Mouse (Mus musculus) hindbrain, embryonic 12.5 days (tissue): Measurements from ENCODE around the gene Rnaseh2a. TPM values are rescaled to one million over a fixed set of nuclear protein-coding genes. Genes with fewer than 3 reads are reported as not detected.
A peak's percentile ranks its signal among the peaks of the same experiment; 100 is the strongest.
"Not testable (repeated sequence)": the region's sequence is repeated elsewhere in the genome, so short reads cannot be mapped to it uniquely, and the experiment has no call there.

ENCODE experiments used
- ATAC-seq: fragments of 200-750 bp; cut with Nextera tagmentation; 2 replicates; pipeline ENCODE4 v1.8.0; 2017; ENCODE audit warnings: moderate TSS enrichment; ENCODE audit not compliant: low FRiP score
- H3K27ac ChIP-seq: fragments of 300-500 bp; sonication (generic); 2 replicates; pipeline ENCODE4 v1.5.1; 2016; ENCODE audit warnings: mild to moderate bottlenecking
- H3K27me3 ChIP-seq: fragments of 300-500 bp; sonication (generic); 2 replicates; pipeline ENCODE4 v1.6.1; 2016; ENCODE audit warnings: mild to moderate bottlenecking
- H3K36me3 ChIP-seq: fragments of 300-500 bp; sonication (generic); 2 replicates; pipeline ENCODE4 v1.6.1; 2016; ENCODE audit warnings: mild to moderate bottlenecking
- H3K4me1 ChIP-seq: fragments of 300-500 bp; sonication (generic); 2 replicates; pipeline ENCODE4 v1.6.1; 2016
- H3K4me2 ChIP-seq: fragments of 300-500 bp; sonication (generic); replicated peaks from 2 replicates; pipeline ENCODE4 v1.6.1; 2016; ENCODE audit warnings: mild to moderate bottlenecking
- H3K4me3 ChIP-seq: fragments of 300-500 bp; sonication (generic); 2 replicates; pipeline ENCODE4 v1.5.1; 2016; ENCODE audit warnings: mild to moderate bottlenecking
- H3K9ac ChIP-seq: fragments of 300-500 bp; sonication (generic); 2 replicates; pipeline ENCODE4 v1.6.1; 2016; ENCODE audit warnings: mild to moderate bottlenecking, moderate library complexity
- H3K9me3 ChIP-seq: fragments of 300-500 bp; sonication (generic); replicated peaks from 2 replicates; pipeline ENCODE4 v1.6.1; 2016; ENCODE audit warnings: mild to moderate bottlenecking
- WGBS: fragments of 180-500 bp; shearing (Covaris S2); methylation state at CpG from one replicate; pipeline ENCODE4 v1.1.7; 2016; 5-methylcytosine and 5-hydroxymethylcytosine counted together
- polyA plus RNA-seq: library from polyadenylated mRNA; unstranded; fragments of >200 nt; fragmentation: Nextera tagmentation; extraction: Ambion mirVana; gene quantifications from 2 replicates; pipeline ENCODE4 v1.2.1, GENCODE M21; 2016

The Rnaseh2a gene
- polyA plus RNA-seq, 1 experiment from 2014 or later, result 77.9 TPM

GRCm38 (mm10) chr8:84915269-84915668 is 54.3 kb downstream of the Rnaseh2a start:
- peaks cover 11% of the 10 kb centered on the region for H3K4me1 ChIP-seq
- no peak for ATAC-seq

GRCm38 (mm10) chr8:84913960-84914359 is 55.6 kb downstream of the Rnaseh2a start:
- Histone ChIP-seq H3K9me3 (no peaks in the 10 kb centered on the region), H3K4me3 (no peak overlapping the region; the same call in 1 of the 2 replicates), H3K36me3 (peaks cover 81% of the 10 kb centered on the region), H3K27me3 (peaks cover 99% of the 10 kb centered on the region), H3K4me1 (peaks cover 16% of the 10 kb centered on the region), H3K9ac (no peak overlapping the region), H3K4me2 (peak overlapping the region; percentile 55), H3K27ac (no peak overlapping the region)
- WGBS, result 34% methylated on average over 4 of the region's 4 CpGs
- no peak for ATAC-seq

More at GRCm38 (mm10) chr8:84915269-84915668, 54.3 kb downstream of the Rnaseh2a start:
- no peak overlapping the region for H3K4me3 ChIP-seq
- no peak overlapping the region for H3K9ac ChIP-seq
- H3K27ac ChIP-seq, result no peak overlapping the region
- no peaks in the 10 kb centered on the region for H3K9me3 ChIP-seq
- 94% methylated on average over 8 of the region's 8 CpGs for WGBS
- no peak overlapping the region for H3K4me2 ChIP-seq
- H3K36me3 ChIP-seq, result peaks cover 86% of the 10 kb centered on the region
- H3K27me3 ChIP-seq, result peaks cover 95% of the 10 kb centered on the region

GRCm38 (mm10) chr8:84913502-84913900 is 56.1 kb downstream of the Rnaseh2a start:
- no peak for ATAC-seq
- WGBS, result 12% methylated on average over 9 of the region's 9 CpGs
- Histone ChIP-seq H3K36me3 (peaks cover 78% of the 10 kb centered on the region), H3K4me2 (peak overlapping the region; percentile 55), H3K4me3 (peak overlapping the region; percentile 32), H3K27ac (no peak overlapping the region), H3K9me3 (no peaks in the 10 kb centered on the region), H3K4me1 (peaks cover 19% of the 10 kb centered on the region), H3K9ac (peak overlapping the region; percentile 49; the same call in 1 of the 2 replicates), H3K27me3 (peaks cover 97% of the 10 kb centered on the region)

GRCm38 (mm10) chr8:84912895-84913501 is 56.6 kb downstream of the Rnaseh2a start:
- peaks cover 92% of the 10 kb centered on the region for H3K27me3 ChIP-seq
- H3K4me1 ChIP-seq, result peaks cover 21% of the 10 kb centered on the region
- H3K9ac ChIP-seq, result peak overlapping the region; percentile 49; the same call in 1 of the 2 replicates
- no peak overlapping the region for H3K27ac ChIP-seq
- H3K9me3 ChIP-seq, result no peaks in the 10 kb centered on the region
- WGBS, result under 1% methylated on average over 55 of the region's 55 CpGs
- peak overlapping the region; percentile 55 for H3K4me2 ChIP-seq
- no peak for ATAC-seq
- H3K36me3 ChIP-seq, result peaks cover 73% of the 10 kb centered on the region
- peak overlapping the region; percentile 32 for H3K4me3 ChIP-seq

- ATAC-seq, result no peak
- Histone ChIP-seq H3K9ac (no peak overlapping the region), H3K4me2 (peak overlapping the region; percentile 55), H3K9me3 (no peaks in the 10 kb centered on the region), H3K4me1 (peaks cover 21% of the 10 kb centered on the region), H3K27ac (no peak overlapping the region), H3K4me3 (peak overlapping the region; percentile 32), H3K36me3 (peaks cover 67% of the 10 kb centered on the region), H3K27me3 (peaks cover 86% of the 10 kb centered on the region)
- 20% methylated on average over 27 of the region's 27 CpGs for WGBS
These were observed 57.2 kb downstream of the Rnaseh2a start for GRCm38 (mm10) chr8:84912391-84912790.

GRCm38 (mm10) chr8:84911854-84912253 is 57.7 kb downstream of the Rnaseh2a start:
- H3K36me3 ChIP-seq, result peaks cover 62% of the 10 kb centered on the region
- no peaks in the 10 kb centered on the region for H3K9me3 ChIP-seq
- H3K4me1 ChIP-seq, result peaks cover 21% of the 10 kb centered on the region
- H3K4me3 ChIP-seq, result no peak overlapping the region
- H3K27me3 ChIP-seq, result peaks cover 81% of the 10 kb centered on the region
- WGBS, result 85% methylated on average over 9 of the region's 9 CpGs
- H3K27ac ChIP-seq, result no peak overlapping the region
- no peak overlapping the region for H3K4me2 ChIP-seq
- H3K9ac ChIP-seq, result no peak overlapping the region
- no peak for ATAC-seq

- no peak for ATAC-seq
- Histone ChIP-seq H3K4me2 (no peak overlapping the region), H3K27me3 (peaks cover 68% of the 10 kb centered on the region), H3K27ac (no peak overlapping the region), H3K36me3 (peaks cover 49% of the 10 kb centered on the region), H3K9me3 (no peaks in the 10 kb centered on the region), H3K4me3 (no peak overlapping the region), H3K9ac (no peak overlapping the region), H3K4me1 (peaks cover 21% of the 10 kb centered on the region)
- WGBS, result 80% methylated on average over 6 of the region's 6 CpGs
These were observed 59.0 kb downstream of the Rnaseh2a start for GRCm38 (mm10) chr8:84910551-84910950.

GRCm38 (mm10) chr8:84909949-84910348 is 59.6 kb downstream of the Rnaseh2a start:
- Histone ChIP-seq H3K36me3 (peaks cover 43% of the 10 kb centered on the region), H3K4me2 (no peak overlapping the region), H3K27me3 (peaks cover 62% of the 10 kb centered on the region), H3K4me1 (peaks cover 21% of the 10 kb centered on the region), H3K9me3 (no peaks in the 10 kb centered on the region), H3K27ac (no peak overlapping the region), H3K9ac (no peak overlapping the region), H3K4me3 (no peak overlapping the region)
- ATAC-seq, result no peak
- 81% methylated on average over 5 of the region's 5 CpGs for WGBS

GRCm38 (mm10) chr8:84909162-84909767 is 60.3 kb downstream of the Rnaseh2a start:
- no peak overlapping the region for H3K9ac ChIP-seq
- H3K36me3 ChIP-seq, result peaks cover 38% of the 10 kb centered on the region
- H3K4me1 ChIP-seq, result peaks cover 21% of the 10 kb centered on the region
- peak overlapping the region; percentile 62 for H3K4me2 ChIP-seq
- no peaks in the 10 kb centered on the region for H3K9me3 ChIP-seq
- H3K27ac ChIP-seq, result no peak overlapping the region
- peak; percentile 15 for ATAC-seq
- H3K4me3 ChIP-seq, result peak overlapping the region; percentile 42
- H3K27me3 ChIP-seq, result peaks cover 60% of the 10 kb centered on the region
- 51% methylated on average over 20 of the region's 20 CpGs for WGBS

- no peaks in the 10 kb centered on the region for H3K9me3 ChIP-seq
- WGBS, result 1% methylated on average over 45 of the region's 45 CpGs
- peak within 1 kb of the TSS; percentile 42 for H3K4me3 ChIP-seq
- H3K36me3 ChIP-seq, result peaks cover 34% of the 10 kb centered on the region
- no peak within 1 kb of the TSS for H3K27ac ChIP-seq
- H3K9ac ChIP-seq, result peak within 1 kb of the TSS; percentile 58
- H3K4me1 ChIP-seq, result peaks cover 22% of the 10 kb centered on the region
- H3K4me2 ChIP-seq, result peak within 1 kb of the TSS; percentile 62
- ATAC-seq, result peak; percentile 79
- peaks cover 58% of the 10 kb centered on the region for H3K27me3 ChIP-seq
These were observed 61.0 kb downstream of the Rnaseh2a start, which contains the start of gene Dnase2a for GRCm38 (mm10) chr8:84908421-84909161. Gene Dnase2a (plus strand): TSS chr8:84908560.

GRCm38 (mm10) chr8:84907979-84908378 is 61.6 kb downstream of the Rnaseh2a start:
- H3K27me3 ChIP-seq, result peaks cover 52% of the 10 kb centered on the region
- not testable (repeated sequence) for H3K9me3 ChIP-seq, ATAC-seq, H3K27ac ChIP-seq, H3K9ac ChIP-seq
- WGBS, result 34% methylated on average over 7 of the region's 7 CpGs
- H3K4me1 ChIP-seq, result peaks cover 21% of the 10 kb centered on the region
- H3K36me3 ChIP-seq, result peaks cover 32% of the 10 kb centered on the region
- peak overlapping the region; percentile 42; the same call in 1 of the 2 replicates for H3K4me3 ChIP-seq
- peak overlapping the region; percentile 62 for H3K4me2 ChIP-seq

GRCm38 (mm10) chr8:84907493-84907892 is 62.1 kb downstream of the Rnaseh2a start:
- no peak overlapping the region for H3K4me2 ChIP-seq
- H3K36me3 ChIP-seq, result peaks cover 27% of the 10 kb centered on the region
- WGBS, result 77% methylated on average over 8 of the region's 8 CpGs
- H3K27ac ChIP-seq, result no peak overlapping the region
- H3K9ac ChIP-seq, result no peak overlapping the region
- peaks cover 21% of the 10 kb centered on the region for H3K4me1 ChIP-seq
- no peak overlapping the region for H3K4me3 ChIP-seq
- no peak for ATAC-seq
- no peaks in the 10 kb centered on the region for H3K9me3 ChIP-seq
- H3K27me3 ChIP-seq, result peaks cover 52% of the 10 kb centered on the region
